Mouse (Mus musculus) spleen, postnatal 4 days (tissue): ENCODE measurements around the gene Vti1a.

Experiments used
- DNase-seq, 2 experiments: peaks; one replicate each; pipeline ENCODE4 v3.0.0; 2022; ENCODE audit warnings: low spot score in 2 of 2

Vti1a gene

GRCm38 (mm10) chr19:55456325-55457091 lies 140.4 kb downstream of the Vti1a start:
- no peak for DNase-seq

DNA sequence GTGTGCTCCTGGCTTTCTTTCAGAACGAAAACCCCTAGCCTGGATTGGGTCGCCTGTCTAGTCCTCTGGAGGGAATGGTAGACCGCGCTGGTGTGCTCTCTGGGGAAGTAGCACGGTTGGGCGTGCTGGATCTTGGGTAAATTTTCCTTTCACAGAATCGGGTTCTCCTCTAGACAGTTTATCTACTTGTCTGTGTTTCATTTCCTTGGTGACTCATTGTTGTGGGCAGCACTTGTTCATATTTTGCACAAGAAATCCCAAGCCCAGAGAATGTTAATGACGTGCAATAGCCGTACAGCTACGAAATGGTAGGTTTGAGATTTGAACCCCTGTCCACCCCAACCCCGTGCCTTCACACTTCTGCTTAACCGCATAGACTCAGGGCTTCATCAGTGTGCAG lies 145.9 kb downstream of the Vti1a start:
- no peak for DNase-seq

GRCm38 (mm10) chr19:55463670-55464069 lies 147.6 kb downstream of the Vti1a start:
- no peak for DNase-seq

DNA sequence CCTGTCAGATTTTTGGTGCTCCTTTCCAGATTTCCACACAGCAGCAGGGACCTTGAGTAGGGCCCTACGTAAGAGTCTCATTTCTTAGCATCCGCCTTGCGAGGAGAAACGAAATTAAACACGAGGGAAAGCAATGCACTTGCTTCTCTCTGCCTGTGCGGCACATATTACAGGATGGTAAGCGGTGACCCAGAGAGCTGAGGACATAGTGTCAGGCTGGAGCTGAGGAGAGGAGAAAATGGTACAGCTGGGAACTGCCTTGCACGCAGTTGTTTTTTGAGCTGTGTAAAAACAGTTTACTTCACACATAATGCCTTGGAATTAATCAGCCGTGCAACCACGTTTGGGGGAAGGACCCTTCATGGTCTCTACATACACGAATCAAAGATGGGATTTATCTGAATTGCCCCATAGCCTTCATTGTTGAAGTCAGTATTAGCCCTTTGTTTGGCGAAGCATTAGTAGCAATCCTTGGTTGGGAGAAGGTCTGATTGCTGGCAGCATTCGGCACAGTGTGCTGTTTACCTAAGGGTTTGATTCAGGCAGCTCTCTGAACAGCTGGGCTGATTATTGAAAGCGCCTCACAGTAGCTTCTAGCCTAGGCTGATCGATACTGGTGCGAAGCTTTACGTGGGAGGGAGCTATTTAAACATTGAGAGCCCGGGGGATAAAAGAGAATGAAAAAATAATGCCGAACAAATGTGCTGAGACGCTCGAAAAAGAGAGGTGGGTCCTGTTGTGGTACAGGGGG lies 153.4 kb downstream of the Vti1a start:
- no peak for DNase-seq

GRCm38 (mm10) chr19:55472582-55472981 lies 156.5 kb downstream of the Vti1a start:
- no peak for DNase-seq

DNA sequence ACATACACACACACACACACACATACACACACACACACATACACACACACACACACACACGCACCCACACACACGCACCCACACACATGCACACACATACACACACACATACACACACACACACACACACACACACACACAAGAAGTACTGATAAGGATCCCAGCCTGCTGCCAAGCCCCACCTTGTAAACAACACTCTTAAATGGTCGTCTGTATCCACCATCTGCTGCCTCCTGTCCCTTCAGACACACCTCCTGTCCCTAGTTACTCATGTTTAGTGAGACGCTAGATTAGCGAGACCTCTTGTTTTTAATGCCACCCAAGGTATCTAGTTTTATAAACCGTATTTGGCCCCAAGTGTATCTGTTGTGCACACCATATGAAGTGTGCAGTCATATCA lies 158.1 kb downstream of the Vti1a start:
- DNase-seq = no peak

DNA sequence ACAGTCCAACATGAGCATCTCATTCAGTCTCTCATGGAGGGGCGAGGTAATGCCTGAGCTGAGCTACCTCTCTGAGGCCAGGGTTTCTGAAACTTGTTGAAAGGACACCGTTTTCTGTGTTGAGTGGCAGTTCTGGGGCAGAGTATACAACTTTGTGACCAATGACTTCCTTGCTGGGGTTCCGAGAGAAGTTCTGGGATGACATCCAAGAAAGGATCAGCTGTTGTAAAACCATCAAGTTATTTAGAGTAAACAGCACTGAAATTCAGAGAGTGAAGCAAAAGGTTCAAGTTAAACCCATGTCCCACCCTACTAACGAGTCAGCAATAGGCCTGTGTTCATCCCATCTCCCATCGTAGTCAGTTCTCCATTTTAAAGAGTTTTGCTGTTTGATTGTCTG lies 164.4 kb downstream of the Vti1a start:
- no peak for DNase-seq

DNA sequence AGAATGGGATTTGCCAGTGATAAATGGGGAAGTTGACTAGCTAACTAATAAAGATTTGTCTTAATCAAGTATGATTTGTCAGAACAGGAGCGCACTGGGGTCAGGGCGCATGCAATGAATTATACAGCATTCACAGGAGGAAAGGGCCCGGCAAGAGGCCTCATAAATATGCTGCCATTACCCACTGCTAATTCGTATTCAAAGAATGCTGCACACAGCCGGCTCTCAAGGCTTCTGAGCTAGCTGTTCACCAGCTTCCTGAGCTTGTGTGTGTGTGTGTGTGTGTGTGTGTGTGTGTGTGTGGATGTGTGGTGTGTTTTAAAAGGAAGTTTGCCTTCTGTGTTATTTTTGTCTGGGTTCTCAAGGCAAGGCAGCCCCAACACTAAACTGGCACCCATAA lies 165.2 kb downstream of the Vti1a start:
- DNase-seq = no peak

DNA sequence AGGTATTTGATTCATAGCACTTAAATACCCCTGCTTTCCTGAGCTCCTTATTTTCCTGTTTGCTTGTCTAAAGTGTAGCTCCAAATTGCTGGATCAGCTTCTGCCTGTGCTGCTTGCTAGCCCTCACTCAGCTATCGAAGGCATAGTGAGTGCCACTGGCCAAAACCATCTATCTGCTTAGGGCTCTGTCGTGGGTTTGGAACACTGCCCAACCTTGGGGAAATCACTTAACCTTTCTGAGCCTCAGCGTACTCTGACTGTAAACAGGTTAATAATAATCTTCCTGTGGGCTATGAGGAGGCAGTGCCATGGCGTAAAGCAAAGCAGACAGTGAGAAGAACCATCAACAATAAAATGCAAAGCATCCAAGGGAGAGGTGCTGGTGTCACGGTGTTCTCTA lies 167.4 kb downstream of the Vti1a start:
- no peak for DNase-seq

- DNase-seq = no peak
These were observed 168.5 kb downstream of the Vti1a start for GRCm38 (mm10) chr19:55484559-55484958.

- no peak for DNase-seq
These were observed 170.4 kb downstream of the Vti1a start for GRCm38 (mm10) chr19:55486473-55486872.

DNA sequence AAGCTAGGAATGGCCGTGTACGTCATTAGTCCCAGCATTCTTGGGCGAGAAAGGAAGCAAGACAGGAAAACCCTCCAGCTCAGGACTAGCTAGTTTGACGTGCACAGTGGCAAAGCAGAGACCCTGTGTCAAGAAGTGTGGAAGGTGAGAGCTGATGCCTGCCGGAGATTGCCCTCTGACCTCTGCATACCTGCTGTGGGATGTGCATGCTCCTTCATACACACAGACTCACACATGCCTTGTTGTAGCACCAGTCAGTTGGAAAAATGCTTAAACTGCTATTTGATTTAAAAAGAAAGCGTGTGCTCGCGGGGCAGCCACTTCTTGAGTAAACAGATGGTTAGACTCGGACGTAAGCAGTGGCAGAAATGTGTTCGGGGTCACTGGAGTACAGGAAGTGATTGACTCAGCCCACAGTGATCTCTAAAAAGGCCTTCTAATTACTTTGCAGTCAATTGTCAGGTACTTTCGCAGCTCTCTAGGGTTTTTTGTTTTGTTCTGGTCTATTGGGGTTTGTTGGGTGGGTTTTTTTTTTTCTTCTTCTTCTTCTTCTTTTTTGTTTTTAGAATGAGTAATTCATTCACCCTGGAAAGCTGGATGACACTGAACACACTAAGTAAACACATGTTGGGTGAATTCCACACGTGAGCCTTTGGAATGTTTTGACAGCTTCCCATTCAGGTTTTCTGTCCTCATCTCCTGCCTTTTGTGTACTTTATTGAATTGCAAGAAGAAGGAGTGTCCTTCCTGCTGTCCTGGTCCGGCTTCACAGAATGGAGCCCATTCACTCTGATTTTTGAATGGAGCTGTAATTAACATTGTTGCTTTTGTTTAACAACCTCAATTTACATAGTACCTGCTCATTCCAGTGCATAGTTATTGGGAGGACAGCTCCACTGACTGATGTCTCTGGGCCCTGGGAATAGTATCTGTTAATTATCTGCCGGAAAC lies 175.3 kb downstream of the Vti1a start:
- DNase-seq = no peak

GRCm38 (mm10) chr19:55496333-55496732 lies 180.2 kb downstream of the Vti1a start:
- DNase-seq = no peak

- no peak for DNase-seq
These were observed 183.2 kb downstream of the Vti1a start for GRCm38 (mm10) chr19:55499179-55499863.

DNA sequence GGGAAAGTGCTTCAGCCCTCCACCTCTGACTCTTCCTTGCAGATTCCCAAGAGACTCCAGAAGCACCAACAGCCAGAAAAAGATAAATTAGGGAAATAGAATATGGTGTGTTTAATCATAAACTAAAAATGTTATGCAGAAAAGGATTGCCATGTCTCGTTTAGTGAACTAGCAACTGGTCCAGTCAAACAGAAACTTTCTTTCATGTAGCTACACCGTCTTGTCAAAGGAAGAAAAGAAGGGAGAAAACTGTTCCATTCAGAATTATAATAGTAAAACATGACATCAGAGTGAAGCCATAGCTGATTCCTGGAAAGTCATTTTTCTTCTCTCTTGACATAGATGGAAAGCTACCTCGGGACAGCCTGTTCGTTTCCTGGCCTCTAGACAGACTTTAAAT lies 185.9 kb downstream of the Vti1a start:
- DNase-seq = no peak

- no peak for DNase-seq
These were observed 187.7 kb downstream of the Vti1a start for GRCm38 (mm10) chr19:55503771-55504170.

DNA sequence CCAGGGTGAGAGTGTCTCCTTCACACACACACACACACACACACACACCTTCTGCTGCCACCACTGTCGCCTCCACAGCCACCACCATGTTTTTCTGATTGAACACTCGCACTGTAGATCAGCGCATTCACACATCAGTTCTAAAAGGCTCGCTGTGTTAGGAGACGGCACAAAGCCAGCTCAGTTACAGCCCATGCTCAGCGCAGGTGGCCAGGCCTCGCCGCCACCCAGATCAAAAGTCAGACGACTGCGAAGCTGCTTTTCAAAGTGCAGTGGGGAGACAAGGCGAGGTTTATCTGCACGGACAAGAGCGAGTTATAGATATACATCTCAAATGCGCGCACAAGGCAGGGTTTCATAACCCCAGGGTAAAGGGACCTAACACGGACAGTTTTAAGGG lies 191.7 kb downstream of the Vti1a start:
- no peak for DNase-seq

DNA sequence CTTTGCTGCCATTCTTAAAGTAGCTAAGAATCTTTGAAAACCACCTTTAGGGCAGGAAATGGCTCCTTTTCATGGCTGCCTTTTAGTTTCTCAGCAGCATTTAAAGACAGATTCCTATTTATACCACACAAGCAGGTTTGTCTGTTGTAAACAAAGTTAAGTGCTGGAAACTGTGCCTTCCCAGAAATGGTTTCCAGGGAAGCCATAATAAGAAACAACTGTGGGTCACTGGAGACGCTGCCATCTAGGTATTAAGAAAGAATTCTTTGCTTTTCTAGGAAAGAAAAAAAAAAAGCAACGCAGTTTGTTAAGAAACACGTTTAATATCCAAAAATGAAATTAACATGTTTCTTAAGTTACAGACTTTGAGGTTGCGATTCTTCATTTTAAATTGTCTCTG lies 192.1 kb downstream of the Vti1a start:
- DNase-seq = no peak

DNA sequence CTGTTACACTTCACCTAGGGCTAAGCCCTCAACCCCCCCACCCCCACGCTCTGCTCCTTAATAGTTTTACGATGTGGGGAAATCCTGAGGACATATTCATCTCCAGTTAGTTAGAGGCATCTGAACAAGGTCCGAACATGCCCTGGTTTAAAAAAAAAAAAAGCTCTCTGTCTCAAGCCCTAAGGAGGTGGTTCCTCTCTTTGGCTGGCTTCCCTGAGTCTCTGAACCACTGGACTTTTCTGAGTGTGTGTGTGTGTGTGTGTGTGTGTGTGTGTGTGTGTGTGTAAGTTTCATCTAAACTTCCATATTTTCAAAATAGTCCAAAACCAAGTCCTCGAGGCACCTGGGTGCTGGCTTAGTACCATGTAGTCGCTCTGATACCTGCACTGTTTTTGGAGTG lies 192.9 kb downstream of the Vti1a start:
- DNase-seq = no peak

GRCm38 (mm10) chr19:55509618-55510017 lies 193.5 kb downstream of the Vti1a start:
- DNase-seq = no peak

DNA sequence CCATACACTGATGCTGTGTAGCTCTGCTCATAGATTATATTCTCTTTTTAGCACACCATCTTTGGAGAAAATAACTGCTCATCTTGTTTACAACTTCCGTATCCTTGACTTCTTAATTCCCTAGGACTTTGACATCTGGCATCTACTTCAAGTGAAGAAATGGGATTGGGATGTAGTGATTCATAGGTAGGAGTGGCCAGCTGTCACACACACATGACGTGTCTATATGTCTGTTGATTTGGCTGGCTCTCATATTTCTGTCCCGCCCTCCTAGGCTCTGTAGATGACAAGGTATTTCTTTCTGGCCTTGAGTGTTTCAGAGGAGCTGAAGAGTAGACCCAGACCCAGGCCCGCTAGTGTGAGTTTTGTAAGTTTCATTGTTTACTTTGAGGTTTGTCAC lies 197.8 kb downstream of the Vti1a start:
- no peak for DNase-seq

DNA sequence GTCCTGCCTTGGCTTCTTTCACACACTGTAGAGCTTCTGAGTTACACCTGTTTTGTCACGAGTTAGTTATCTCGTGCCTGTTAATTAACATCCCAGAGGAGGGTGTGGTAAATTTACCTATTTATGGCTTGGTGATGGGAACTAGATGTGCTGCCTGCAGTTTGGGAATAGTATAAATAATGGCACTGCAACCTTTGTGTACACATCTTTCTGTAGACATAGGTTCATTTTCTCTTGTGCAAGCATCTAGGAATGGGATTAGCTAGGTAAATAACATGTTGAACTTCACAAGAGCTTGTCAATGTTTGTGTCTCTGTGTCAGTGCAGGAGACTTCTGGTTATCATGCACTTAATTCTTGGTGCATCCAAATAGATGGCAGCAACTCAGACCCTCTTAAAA lies 204.1 kb downstream of the Vti1a start:
- no peak for DNase-seq
